Mouse (Mus musculus): Measurements from ENCODE around the gene Litaf.

Gene Litaf

DNA sequence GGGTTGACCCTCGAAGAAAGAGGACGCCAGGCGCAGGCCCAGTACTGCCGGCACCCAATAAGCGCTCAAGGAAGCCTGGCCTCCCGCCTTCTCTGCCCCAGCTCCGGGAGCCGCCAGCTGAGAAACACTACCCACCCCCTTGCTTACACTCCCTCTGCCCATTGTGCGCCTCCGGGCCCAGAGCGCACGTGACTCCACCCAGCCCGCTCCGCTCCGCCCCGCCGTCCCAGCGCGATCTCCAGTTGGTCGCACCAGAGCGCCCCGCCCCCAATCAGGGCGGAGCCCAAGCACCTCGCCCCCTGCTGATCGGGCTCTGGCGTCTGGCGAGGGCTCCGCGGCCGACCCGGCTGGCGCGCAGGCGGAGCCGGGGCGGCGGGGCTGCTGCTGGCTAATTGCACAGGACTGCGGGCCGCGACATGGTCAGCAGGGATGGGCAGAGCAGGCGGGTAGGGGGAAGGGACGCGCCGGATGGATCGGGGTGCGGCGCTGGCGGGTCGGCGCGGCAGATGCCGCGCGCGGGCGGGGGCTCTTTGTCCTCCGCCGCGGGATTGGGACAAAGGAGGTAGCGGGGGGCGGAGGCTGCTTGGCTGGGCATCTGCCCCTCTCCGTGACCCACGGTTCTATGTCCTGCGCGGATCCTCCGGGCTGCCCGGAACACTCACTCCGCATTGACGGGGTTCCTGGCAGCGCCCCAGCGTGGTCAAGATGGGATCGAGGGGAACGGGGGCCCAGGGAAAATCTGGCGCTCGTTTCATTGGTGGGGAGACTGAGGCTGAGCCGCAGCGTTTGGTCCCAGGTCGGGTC is at the start of gene Litaf:
Litaf (minus strand) TSS at position 129 of the 804 bp plus-strand sequence.
- ATAC-seq (ENCODE audit: insufficient number of reproducible peaks, low FRiP score, low TSS enrichment) = peak; percentile 90

DNA sequence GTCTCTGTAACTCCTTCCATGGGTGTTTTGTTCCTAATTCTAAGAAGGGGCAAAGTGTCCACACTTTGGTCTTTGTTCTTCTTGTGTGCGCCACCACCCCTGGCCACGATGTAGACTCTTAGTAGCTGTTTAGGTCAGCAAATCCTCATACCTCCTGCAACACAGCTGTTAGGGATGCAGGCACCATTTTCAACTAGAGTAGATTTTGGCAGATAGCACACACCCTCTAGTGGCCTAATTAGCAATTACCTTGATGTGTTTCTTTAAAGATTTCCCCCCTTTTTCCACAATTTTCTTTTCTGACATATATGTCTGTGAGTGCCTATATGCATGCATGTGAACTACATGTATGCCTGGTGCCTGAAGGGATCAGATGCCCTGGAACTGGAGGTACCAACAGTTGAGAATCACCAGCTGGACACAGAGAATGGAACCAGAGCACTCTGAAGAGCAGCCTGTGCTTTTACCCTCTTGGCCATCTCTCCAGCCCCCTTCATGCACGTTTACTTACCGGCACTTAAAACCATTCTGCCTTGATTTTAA is 43.3 kb upstream of the Litaf start:
- ATAC-seq (ENCODE audit: insufficient number of reproducible peaks, low FRiP score, low TSS enrichment) = peak; percentile 36; the same call in 1 of the 2 replicates

DNA sequence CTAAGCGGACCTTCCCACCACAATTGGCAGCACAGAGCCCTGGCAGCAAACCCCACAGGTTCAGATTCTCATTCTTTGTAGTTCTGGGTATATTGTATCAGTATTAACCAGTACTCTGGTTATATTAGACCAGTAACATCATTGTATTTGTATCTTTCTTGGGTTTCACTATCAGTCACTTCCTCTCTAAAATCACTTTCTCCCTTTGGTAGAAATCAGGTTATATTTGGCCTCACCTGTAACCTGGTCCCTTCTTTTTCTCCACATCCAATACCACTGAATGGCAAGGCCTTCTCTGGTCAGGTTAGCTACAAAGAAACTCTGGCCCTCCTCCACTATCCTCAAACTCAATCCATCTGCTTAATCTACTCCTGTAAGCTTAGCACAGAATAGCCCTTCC is 38.9 kb upstream of the Litaf start:
- ATAC-seq (ENCODE audit: insufficient number of reproducible peaks, low FRiP score, low TSS enrichment) = no peak

DNA sequence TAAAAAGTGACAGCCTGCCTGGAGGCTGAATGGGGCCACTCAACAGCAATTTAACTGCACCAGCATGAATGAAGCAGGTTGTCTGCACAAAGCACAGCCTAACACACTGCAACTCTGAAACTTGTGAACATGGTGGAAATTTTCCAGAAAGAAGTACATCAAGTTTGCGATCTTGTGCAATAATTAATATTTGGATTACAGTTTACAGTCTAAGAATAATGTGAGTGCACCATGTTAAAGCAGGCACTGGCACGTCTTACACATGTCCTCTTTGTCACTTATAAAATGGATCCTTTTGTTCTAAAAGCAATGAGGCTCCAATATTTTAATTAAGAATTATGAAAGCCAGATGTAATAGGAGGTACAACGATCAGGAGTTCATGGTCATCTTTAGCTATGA is 31.3 kb upstream of the Litaf start:
- ATAC-seq (ENCODE audit: insufficient number of reproducible peaks, low FRiP score, low TSS enrichment) = no peak

DNA sequence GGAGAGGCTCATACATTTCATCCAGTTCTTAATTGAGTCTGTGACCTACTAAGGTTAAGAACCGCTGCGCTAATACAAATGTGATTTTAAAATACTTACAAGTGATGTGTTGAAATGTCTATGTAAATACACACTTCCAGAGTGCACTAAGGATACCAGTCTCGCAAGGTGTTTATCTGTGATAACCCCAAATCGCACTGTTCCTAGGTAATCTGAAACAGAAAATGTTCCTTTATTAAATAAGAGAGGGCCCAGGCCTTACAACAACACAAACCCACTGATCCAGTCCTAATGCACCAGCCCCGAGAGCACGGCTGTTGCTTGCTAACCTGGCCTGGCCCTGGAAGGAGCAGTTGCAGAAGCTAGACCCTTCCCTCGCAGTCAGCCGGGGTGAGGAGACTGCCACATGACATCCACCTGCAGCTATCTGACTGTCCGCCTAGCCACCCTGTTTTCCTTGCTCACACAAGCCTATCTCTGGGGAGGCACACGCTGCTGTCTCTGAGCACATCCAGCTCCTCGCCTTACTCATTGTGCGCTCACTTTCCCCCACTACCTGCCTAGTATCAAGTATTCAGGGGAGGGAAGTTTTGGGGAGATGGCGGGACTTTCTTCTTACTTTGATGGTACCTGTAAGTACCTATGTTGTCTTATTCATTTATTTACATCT is 27.9 kb upstream of the Litaf start:
- no peak for ATAC-seq (ENCODE audit: insufficient number of reproducible peaks, low FRiP score, low TSS enrichment)

DNA sequence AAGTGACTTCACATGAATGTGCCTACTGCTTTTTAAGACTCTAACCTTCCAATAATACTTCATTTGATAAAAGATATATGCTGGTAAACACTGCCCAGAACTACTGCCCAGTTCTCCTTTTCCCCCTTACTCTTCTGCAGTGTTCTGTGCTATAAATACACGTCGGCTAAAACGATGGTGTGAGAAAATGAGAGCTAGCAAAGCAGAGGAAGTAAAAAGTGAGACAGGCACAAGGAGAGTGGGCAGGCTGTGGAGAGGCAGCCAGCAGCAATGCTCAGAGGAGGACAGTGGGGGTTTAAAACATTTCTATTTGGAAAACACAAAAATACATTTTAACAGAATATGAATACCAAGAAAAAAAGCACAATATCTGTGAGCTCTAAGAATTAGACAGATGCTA is 26.6 kb upstream of the Litaf start:
- ATAC-seq (ENCODE audit: insufficient number of reproducible peaks, low FRiP score, low TSS enrichment) = no peak

DNA sequence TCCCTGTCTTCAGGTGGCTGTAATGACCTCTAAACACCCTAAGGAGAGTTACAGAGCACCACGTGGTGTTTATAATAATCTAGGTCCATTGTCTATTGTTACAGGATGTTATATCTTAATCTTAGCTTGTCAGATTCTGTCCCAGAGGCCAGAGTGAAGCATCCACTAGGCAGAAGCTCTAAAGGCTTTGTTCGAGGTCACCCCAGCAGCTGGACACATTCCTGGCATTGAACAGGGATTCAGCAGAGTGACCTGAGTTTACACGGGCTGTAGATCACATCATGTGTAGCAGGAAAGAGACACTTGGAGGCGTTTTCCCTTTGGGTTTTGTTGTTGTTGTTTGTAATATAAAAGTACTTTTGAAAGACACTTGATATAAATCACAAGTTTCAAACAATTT is 26.1 kb upstream of the Litaf start:
- no peak for ATAC-seq (ENCODE audit: insufficient number of reproducible peaks, low FRiP score, low TSS enrichment)

DNA sequence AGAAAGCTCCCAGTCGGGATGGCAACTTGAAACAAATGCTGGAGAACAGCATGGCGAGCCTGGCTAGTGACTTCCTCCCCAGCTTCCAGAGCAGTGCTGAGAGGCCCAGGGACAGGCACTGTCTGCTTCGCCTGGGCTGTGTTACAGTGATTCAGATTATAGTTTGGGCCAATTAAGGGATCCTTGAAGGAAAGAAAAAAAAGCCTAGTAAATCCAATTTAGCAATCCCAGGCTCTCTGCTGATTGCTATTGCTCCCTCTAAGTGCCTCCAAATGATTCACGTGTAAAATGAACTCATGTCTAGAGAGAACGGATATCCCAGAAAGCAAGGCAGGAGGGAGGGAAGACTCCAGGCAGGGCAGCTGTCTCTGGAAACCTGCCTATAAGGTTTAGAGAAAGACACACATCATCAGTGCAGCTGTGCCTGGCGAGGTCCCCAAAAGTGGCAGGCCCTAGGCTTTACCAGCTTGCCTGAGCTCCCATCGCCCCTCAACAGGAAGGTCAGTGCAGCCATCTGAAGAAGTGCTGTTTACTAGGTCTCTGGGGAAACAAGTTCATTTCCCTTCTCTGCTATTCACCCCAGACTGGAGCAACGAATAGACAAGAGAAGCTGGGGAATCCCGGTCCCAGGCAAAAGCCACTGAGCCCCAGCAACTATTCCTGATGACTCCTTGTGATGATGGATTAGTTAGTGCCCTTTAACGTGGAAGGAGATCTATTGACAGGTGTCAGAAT is 25.0 kb upstream of the Litaf start:
- ATAC-seq (ENCODE audit: insufficient number of reproducible peaks, low FRiP score, low TSS enrichment) = no peak

DNA sequence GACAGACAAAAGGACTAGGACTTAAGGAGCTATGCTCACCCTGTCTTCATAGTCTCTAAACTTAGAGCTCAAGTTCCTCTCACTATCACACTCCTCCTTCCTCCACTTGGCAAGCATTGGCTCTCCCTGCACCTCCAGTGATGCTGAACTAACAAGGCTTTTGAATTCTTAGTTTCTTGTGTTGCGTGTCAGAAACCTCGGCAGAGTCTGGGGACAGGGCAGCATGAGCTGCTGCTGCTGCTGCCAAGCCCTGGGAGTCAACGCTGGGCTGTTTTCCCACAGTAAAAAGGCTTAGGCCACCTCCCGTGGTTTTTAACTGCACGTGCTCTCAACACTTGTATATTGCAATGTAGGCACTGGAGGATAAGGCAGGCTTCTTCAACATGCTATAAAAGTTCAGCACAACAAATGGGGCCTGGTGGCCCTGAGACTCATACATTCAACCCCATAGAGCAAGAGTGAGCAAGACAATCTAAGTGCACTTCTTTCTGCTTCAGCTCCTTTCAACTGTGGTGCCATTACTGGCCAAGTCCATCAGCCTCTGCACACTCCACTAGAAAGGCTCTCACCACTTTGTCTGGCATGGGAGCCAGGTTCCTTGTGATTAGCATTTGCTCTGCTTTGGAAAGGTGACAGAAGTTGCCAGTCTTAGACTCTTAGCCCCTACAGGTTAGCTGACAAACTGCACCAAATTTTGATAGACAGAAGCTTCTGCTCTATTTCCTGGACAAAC is 21.1 kb upstream of the Litaf start:
- ATAC-seq (ENCODE audit: insufficient number of reproducible peaks, low FRiP score, low TSS enrichment) = peak; percentile 47; the same call in 1 of the 2 replicates

DNA sequence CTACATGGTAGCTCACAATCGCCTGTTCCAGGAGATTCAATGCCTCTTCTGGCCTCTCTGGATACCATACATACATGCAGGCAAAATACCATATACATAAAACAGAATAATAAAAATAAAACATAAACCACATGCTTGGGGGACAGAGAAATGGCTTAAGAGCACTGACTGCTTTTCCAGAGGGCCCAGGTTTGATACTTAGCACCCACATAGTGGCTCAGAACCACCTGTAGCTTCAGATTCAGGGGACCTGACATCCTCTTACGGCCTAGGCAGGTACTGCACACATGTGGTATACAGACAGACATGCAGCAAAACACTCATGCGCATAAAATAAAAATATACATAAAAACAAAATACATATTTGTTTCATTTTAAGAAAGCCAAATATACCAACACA is 20.3 kb upstream of the Litaf start:
- ATAC-seq (ENCODE audit: insufficient number of reproducible peaks, low FRiP score, low TSS enrichment) = no peak

DNA sequence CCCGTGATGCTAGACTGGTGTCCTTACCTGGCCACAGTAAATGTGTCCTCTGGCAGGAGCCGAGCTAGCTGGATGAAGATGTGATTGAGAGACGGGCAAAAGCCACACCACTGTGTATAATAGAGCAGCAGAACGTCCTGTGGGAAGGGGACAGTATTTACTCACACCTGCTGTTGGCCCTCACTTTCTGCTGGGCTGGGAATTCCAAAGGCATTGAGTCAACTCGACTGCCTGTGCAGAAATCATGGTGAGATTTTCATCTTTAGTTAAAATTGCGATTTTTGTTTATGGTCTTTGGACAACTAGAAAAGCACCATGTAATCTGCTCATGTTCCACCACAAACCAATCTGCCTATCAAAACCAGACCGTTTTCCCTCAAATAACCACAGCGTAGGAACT is 18.2 kb upstream of the Litaf start:
- no peak for ATAC-seq (ENCODE audit: insufficient number of reproducible peaks, low FRiP score, low TSS enrichment)

DNA sequence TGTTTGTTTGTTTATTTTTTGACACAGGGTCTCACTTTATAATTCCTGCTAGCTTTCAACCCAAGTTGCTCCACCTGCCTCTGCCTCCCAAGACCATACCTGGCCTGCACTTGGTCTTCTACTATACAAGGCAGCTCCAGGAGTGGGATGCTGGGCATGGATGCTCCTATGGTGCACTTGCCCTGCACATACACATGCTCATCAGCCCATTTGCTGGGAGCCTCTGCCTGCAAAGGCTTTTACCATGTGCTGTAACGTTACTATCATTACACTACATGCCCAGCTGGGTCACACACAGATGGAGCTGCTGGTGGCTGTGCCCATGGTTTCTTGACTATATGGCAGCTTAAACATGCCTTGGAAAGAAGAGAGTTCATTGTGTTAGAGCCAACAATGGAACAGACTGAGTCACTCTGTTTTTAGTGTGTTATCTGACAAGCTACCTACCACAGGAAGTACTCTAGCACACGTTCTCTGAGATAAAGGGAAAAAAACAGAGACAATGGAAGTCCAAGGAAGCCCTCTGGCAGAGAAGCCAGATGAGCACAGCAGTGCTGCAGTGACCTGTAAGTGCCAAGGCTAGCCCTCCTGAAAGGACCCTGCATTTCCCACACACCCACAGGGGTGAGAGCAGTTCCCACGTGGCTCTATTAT is 12.4 kb upstream of the Litaf start:
- no peak for ATAC-seq (ENCODE audit: insufficient number of reproducible peaks, low FRiP score, low TSS enrichment)

DNA sequence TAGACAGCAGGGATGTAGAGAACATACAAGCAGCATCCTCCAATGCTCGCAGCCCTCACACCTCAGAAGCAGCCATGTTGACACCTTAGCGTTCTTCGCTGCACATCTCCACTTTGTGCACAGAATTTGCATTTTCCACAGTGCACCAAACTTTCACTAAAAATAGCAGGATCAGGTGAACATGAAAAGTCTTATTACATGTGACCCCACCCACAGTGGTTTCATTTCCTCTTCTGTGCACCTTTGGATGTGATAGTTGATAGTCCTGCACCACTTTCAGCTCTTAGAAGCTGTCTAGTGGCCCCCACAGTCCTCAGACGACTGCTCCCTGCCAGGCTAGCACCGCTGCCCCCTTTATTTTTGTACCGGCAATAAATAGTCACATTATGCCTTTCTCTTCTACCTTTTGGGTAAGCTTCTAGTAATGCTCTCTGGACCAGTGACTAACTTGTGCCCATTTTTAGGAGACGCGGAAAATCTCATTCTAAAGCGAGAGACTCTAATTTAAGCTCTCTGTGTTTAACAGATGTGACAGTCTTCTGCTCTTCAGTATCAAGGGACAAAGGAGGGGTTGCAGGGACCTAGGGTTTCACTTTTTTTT is 11.7 kb upstream of the Litaf start:
- ATAC-seq (ENCODE audit: insufficient number of reproducible peaks, low FRiP score, low TSS enrichment) = no peak

DNA sequence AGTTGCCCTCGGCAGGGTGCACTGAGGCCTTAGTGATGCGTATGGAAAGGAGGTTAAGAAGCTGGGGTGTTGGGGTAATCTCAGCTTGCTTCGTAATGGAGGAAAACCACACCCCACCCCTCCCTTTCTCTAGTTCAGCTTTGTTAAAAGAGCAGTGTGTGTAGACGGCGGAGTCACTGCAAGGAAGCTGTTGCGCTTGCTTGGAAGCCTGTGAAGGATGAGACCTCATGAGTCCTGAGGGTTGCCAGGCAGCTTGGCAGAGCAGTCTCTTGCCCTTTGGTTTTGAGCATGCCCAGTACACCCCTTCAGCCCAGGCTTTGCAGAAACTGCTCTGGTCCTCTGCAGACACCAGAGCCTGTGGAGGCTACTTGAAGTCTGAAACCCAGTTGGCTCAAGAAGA is 7.1 kb upstream of the Litaf start:
- no peak; the same call in 1 of the 2 replicates for ATAC-seq (ENCODE audit: insufficient number of reproducible peaks, low FRiP score, low TSS enrichment)

DNA sequence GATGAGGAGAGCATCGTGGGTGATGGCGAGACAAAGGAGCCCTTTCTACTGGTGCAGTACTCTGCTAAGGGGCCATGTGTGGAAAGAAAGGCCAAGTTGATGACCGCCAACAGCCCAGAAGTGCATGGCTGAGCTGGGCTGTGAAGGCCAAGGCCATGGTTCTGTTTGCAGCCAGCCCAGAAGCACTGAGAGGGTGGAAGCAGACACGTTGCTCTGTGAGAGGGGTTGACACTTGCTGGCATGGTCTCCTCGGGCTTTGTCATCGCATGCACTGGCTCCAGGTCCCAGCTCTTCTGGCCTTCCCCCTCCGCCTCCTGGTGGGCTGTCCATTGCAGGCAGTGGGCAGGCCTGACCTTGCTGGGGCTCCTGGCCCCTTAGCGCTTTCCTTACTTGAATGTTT is 6.5 kb upstream of the Litaf start:
- ATAC-seq (ENCODE audit: insufficient number of reproducible peaks, low FRiP score, low TSS enrichment) = no peak

DNA sequence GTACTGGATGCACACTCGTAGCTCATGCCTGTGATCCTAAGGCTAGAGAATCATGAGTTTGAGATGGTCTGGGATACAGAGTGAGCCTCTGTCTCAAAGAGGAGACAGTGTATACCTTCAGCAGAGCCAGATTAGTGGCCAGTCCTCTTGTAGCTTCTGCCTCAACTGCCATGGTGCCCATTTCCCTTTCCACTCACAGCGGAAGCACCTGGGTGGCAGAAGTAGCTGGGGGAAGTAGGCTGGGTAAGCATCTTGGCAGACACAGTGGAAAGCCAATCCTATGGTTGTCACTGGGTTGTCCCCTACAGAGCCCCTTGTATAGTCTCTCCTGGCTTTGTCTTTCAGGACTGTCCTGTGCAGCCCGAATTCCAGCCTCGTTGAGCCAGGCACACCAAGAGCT is 5.9 kb upstream of the Litaf start:
- ATAC-seq (ENCODE audit: insufficient number of reproducible peaks, low FRiP score, low TSS enrichment) = no peak

DNA sequence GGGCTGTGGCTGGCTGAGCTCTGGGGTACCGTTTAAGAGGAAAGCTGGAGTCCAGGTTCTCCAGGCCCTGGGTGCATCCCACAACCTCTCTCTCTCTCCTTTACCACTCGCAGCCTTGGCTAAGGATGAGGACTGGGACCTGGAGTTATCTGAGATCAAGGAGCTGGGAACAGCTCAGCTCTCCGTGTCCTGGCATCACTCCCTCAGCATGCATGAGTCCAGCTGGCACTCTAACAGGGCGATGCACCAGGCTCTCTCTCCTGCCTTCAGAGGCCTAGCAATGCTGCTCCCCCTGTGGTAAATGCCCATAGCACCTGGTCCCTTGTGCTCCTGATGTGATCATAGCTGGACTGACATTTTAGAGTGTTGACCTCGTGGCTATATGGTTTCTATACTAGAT is 5.2 kb upstream of the Litaf start:
- peak; percentile 71 for ATAC-seq (ENCODE audit: insufficient number of reproducible peaks, low FRiP score, low TSS enrichment)

DNA sequence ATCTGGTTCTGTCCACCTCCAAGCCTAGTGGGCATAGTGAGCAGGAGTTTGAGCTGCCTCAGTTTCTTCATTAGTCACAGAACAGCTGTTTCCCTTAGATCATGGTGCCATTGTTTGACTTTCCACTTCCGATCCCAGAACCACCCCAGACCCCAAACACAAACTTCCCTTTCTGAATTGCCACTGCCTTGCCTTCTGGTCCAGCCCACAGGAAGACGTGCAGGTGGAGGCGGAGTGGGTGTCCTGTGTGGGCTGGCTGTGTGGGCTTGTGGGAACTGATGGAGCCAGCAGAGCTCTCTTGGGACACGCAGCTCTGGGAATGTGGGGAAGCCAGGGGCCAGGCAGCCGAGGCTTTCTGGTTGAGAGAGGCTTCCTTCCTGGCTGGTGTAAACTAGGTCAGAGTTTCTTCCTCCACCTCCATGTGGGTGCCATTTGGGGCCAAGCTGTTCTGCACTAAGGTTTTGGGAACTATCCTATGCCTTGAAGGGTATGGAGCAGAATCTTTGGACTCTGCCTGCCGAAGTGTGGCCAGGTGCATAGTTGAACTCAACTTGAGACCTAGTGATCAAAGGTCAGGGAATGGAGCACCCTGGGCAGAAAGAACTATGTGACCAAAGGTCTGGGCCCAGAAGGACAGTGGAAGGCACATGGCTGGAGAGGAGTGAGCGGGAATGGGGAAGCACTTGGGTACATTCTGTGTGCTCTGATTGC is 3.9 kb upstream of the Litaf start:
- ATAC-seq (ENCODE audit: insufficient number of reproducible peaks, low FRiP score, low TSS enrichment) = no peak

DNA sequence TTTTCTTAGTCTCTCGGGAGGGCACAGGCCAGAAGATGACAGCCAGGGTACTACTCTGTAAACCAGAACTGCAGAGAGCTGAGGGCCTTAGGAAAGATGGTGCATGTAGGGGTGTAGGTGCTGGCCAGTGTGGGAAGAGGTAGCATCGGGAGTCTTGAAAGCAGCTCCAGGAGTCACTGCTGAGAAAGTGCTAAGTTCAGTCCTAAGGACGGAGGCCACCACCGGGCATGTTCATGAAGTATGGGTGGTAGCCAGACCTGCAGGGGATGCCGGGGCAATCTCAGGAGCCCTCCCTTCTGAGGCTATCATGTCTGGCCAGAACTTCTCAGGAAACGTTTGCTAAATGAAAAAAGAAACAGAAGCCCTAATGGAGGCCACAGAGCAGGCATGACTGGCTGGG is 3.3 kb upstream of the Litaf start:
- no peak for ATAC-seq (ENCODE audit: insufficient number of reproducible peaks, low FRiP score, low TSS enrichment)

Data from cerebellum, adult (tissue).